Mouse (Mus musculus) small intestine, adult 2 months (tissue): ENCODE data around the gene Vsnl1.

ENCODE experiments used
- CTCF ChIP-seq: fragments of 200-500 bp; IDR thresholded peaks from 2 replicates; pipeline ENCODE4 v1.5.1; 2012; ENCODE audit warnings: low read depth, mild to moderate bottlenecking, control low read depth, inconsistent platforms, low read length, moderate library complexity, mixed read lengths; ENCODE audit not compliant: insufficient replicate concordance, insufficient read length; ENCODE audit errors: extremely low read depth
- POLR2A ChIP-seq: fragments of 200-500 bp; IDR thresholded peaks from 2 replicates; pipeline ENCODE4 v1.6.1; 2012; ENCODE audit warnings: low read depth, mild to moderate bottlenecking, control low read depth, inconsistent platforms, low read length, moderate library complexity

DNA sequence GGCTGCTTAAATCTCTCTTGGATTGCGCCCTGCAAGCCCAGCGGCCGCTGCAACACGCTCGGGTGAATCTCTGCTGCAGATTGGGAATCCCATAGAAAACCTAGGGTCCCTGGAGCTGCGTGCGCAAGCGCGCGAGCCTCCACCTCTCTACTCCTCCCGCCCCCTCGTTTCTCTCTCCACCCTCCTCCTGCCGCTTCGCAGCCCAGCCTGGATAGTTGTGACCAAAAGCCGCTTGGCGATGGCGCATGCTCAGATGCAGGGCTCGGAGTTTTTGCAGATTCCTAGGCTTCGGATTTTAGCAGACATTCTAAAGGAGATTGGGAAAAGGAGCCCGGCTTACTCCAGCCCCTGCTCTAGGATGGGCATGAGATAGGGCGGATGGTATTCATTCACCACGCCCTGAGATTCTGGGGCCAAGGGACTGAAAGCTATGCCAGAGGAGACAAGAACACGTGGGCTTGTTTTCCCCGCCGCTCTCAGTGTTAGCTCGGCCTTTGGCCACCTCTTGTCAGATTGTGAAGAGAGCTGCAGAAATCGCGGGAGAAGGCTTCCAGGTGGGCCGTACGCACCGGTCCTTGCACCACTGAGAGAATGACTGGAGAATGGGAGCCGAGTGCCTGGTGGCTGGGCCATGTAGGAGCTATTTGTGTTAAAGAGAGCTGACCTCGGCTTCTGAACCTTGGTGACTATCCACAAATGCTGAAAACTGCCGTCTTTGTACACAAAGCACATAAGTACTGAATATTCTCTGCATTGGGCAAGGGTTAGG is at the start of gene Vsnl1:
- no peak for TF ChIP-seq CTCF
- TF ChIP-seq POLR2A = no peak
